Mouse (Mus musculus): ENCODE results near the gene Smim15. TPM values are rescaled to one million over a fixed set of nuclear protein-coding genes. Genes with fewer than 3 reads are reported as not detected.

The Smim15 gene
- total RNA-seq (2021) = 10 to 100 TPM; 18.7 to 20.1 TPM
- long read RNA-seq, experiment 1, transcript Smim15-201 (3 exons, 1,918 nt) = major isoform, 14 of 21 reads
- long read RNA-seq, experiment 1, partial matches to known transcripts = 0 of 21 reads
- long read RNA-seq, experiment 1, other reads (novel, unspliced or antisense) = 1 of 21 reads
- long read RNA-seq, experiment 2, transcript Smim15-201 (3 exons, 1,918 nt) = major isoform, 14 of 22 reads
- long read RNA-seq, experiment 2, transcript Smim15-203 (2 exons, 830 nt) = minor isoform, 5 of 22 reads
- long read RNA-seq, experiment 2, partial matches to known transcripts = 0 of 22 reads
- long read RNA-seq, experiment 2, other reads (novel, unspliced or antisense) = 1 of 22 reads

- DNase-seq = peak; percentile 91
Measured at GRCm38 (mm10) chr13:108044222-108044941, at the start of gene Smim15. TSS of gene Smim15 (plus strand) at chr13:108044446.

GRCm38 (mm10) chr13:107995211-107995610 is 49.0 kb upstream of the Smim15 start:
- no peak for DNase-seq
- intact Hi-C loops (cut with DNase I; ENCODE audit: low total_unique reads) = no loop called here

More at GRCm38 (mm10) chr13:108044222-108044941, at the start of gene Smim15:
- intact Hi-C loops (cut with DNase I; ENCODE audit: low total_unique reads) = loop anchor here (10.0 kb wide), 3 partner anchors 110 to 580 kb away; partner anchors contain the start of genes Ercc8 and Ndufaf2

- DNase-seq = no peak
- intact Hi-C loops (cut with DNase I; ENCODE audit: low total_unique reads) = no loop called here
Measured at GRCm38 (mm10) chr13:107996301-107996700, 47.9 kb upstream of the Smim15 start.

GRCm38 (mm10) chr13:108007861-108008260 is 36.4 kb upstream of the Smim15 start:
- intact Hi-C loops (cut with DNase I; ENCODE audit: low total_unique reads) = no loop called here
- no peak for DNase-seq

- intact Hi-C loops (cut with DNase I; ENCODE audit: low total_unique reads) = no loop called here
- DNase-seq = no peak
Measured at GRCm38 (mm10) chr13:108013110-108013509, 31.1 kb upstream of the Smim15 start.

- DNase-seq = no peak
- intact Hi-C loops (cut with DNase I; ENCODE audit: low total_unique reads) = no loop called here
Measured at GRCm38 (mm10) chr13:108013839-108014238, 30.4 kb upstream of the Smim15 start.

GRCm38 (mm10) chr13:108015166-108015565 is 29.1 kb upstream of the Smim15 start:
- intact Hi-C loops (cut with DNase I; ENCODE audit: low total_unique reads) = no loop called here
- DNase-seq = no peak

- DNase-seq = no peak
- intact Hi-C loops (cut with DNase I; ENCODE audit: low total_unique reads) = no loop called here
Measured at GRCm38 (mm10) chr13:108017349-108017748, 26.9 kb upstream of the Smim15 start.

- no peak for DNase-seq
- intact Hi-C loops (cut with DNase I; ENCODE audit: low total_unique reads) = no loop called here
Measured at GRCm38 (mm10) chr13:108025802-108026201, 18.4 kb upstream of the Smim15 start.

- DNase-seq = no peak
- intact Hi-C loops (cut with DNase I; ENCODE audit: low total_unique reads) = no loop called here
Measured at GRCm38 (mm10) chr13:108032789-108033188, 11.5 kb upstream of the Smim15 start.

- no peak for DNase-seq
- intact Hi-C loops (cut with DNase I; ENCODE audit: low total_unique reads) = no loop called here
Measured at GRCm38 (mm10) chr13:108039375-108039774, 4.9 kb upstream of the Smim15 start.

- intact Hi-C loops (cut with DNase I; ENCODE audit: low total_unique reads) = loop anchor here (10.0 kb wide), 3 partner anchors 115 to 575 kb away; partner anchors contain the start of genes Ercc8 and Ndufaf2
- no peak for DNase-seq
Measured at GRCm38 (mm10) chr13:108039902-108040301, 4.3 kb upstream of the Smim15 start.

- no peak for DNase-seq
Measured at GRCm38 (mm10) chr13:108040451-108040850, 3.8 kb upstream of the Smim15 start.

GRCm38 (mm10) chr13:108041358-108041757 is 2.9 kb upstream of the Smim15 start:
- DNase-seq = peak; percentile 59
- intact Hi-C loops (cut with DNase I; ENCODE audit: low total_unique reads) = loop anchor here (10.0 kb wide), 3 partner anchors 113 to 577 kb away; partner anchors contain the start of genes Ercc8 and Ndufaf2

More at GRCm38 (mm10) chr13:108040451-108040850, 3.8 kb upstream of the Smim15 start:
- intact Hi-C loops (cut with DNase I; ENCODE audit: low total_unique reads) = loop anchor here (10.0 kb wide), 3 partner anchors 114 to 576 kb away; partner anchors contain the start of genes Ercc8 and Ndufaf2

- DNase-seq = no peak
- intact Hi-C loops (cut with DNase I; ENCODE audit: low total_unique reads) = loop anchor here (10.0 kb wide), 3 partner anchors 111 to 579 kb away; partner anchors contain the start of genes Ercc8 and Ndufaf2
Measured at GRCm38 (mm10) chr13:108043431-108044221, 620 bp upstream of the Smim15 start.

GRCm38 (mm10) chr13:108045646-108046045 is 1.4 kb downstream of the Smim15 start:
- DNase-seq = no peak
- intact Hi-C loops (cut with DNase I; ENCODE audit: low total_unique reads) = loop anchor here (10.0 kb wide), 3 partner anchors 109 to 581 kb away; partner anchors contain the start of genes Ercc8 and Ndufaf2

- intact Hi-C loops (cut with DNase I; ENCODE audit: low total_unique reads) = loop anchor here (10.0 kb wide), 3 partner anchors 109 to 581 kb away; partner anchors contain the start of genes Ercc8 and Ndufaf2
- DNase-seq = no peak
Measured at GRCm38 (mm10) chr13:108046071-108046470, 1.8 kb downstream of the Smim15 start.

GRCm38 (mm10) chr13:108046891-108047290 is 2.6 kb downstream of the Smim15 start:
- no peak for DNase-seq
- intact Hi-C loops (cut with DNase I; ENCODE audit: low total_unique reads) = loop anchor here (10.0 kb wide), 3 partner anchors 108 to 582 kb away; partner anchors contain the start of genes Ercc8 and Ndufaf2

- DNase-seq = no peak
- intact Hi-C loops (cut with DNase I; ENCODE audit: low total_unique reads) = loop anchor here (10.0 kb wide), 3 partner anchors 107 to 583 kb away; partner anchors contain the start of genes Ercc8 and Ndufaf2
Measured at GRCm38 (mm10) chr13:108047364-108047763, 3.1 kb downstream of the Smim15 start.

Data from gastrocnemius, postnatal 14 days (tissue).